Comparison of ENCODE assay signal across 27 mouse cellular contexts in genomic region chr8:83160613-83161012, GRCm38 (mm10). TPM values are rescaled to one million over a fixed set of nuclear protein-coding genes. Genes with fewer than 3 reads are reported as not detected.
DNase-seq lines count a peak whose midpoint lies in the region; ATAC-seq and TF ChIP-seq lines count a peak whose summit lies in the region.
"Had no signal": no experiment of that assay in that cellular context is flagged by ENCODE, and none has a peak within 500 bp of the region (broad histone marks: within the 10 kb centered on the region; RNA-seq: fewer than 3 reads in every experiment).

No protein-coding gene starts in this region.

- no peak for ATAC-seq in midbrain, embryonic 11.5 days (ENCODE audit: low FRiP score)
- no peak for ATAC-seq in midbrain, embryonic 14.5 days (ENCODE audit: low FRiP score, low TSS enrichment)
- ATAC-seq in hindbrain, embryonic 11.5 days (ENCODE audit: low FRiP score) = no peak
- ATAC-seq in forebrain, postnatal 0 days = no peak
- ATAC-seq: CD4-positive, CD25-positive, alpha-beta regulatory T cell, adult 4 months; forebrain, embryonic 14.5 days; forebrain, embryonic 16.5 days had no signal

- TF ChIP-seq CTCF in forebrain, postnatal 0 days (IDR thresholded peaks at IDR 0.05; ENCODE audit: low read depth) = no peak

- H3K4me1 ChIP-seq in midbrain, embryonic 11.5 days (ENCODE audit: control insufficient read depth, insufficient read depth, low read length) = peaks cover 3% of the 10 kb centered on the region; the same call in 1 of the 2 replicates
- 0 out of 2 replicates have a peak, but pooled peaks cover 3% of the 10 kb centered on the region for H3K4me1 ChIP-seq in midbrain, embryonic 14.5 days (ENCODE audit: control insufficient read depth, insufficient read depth, low read length)
- H3K4me1 ChIP-seq in ES-E14 (ENCODE audit: control insufficient read depth in 2 of 2, insufficient read depth in 2 of 2, low read length in 2 of 2, poor library complexity in 1 of 2) = peaks cover 11 to 18% of the 10 kb centered on the region in 2 experiments
- 0 out of 2 replicates have a peak, but pooled peaks cover 2% of the 10 kb centered on the region for H3K4me1 ChIP-seq in hindbrain, embryonic 11.5 days (replicated peaks; ENCODE audit: control insufficient read depth, insufficient read depth, low read length)
- H3K4me1 ChIP-seq in forebrain, postnatal 0 days (ENCODE audit: insufficient read depth) = no peaks in the 10 kb centered on the region; the same call in 1 of the 2 replicates
- H3K4me1 ChIP-seq: forebrain, embryonic 12.5 days had no signal

- no peaks in the 10 kb centered on the region for H3K9me3 ChIP-seq in midbrain, embryonic 11.5 days (ENCODE audit: control insufficient read depth, low read length)
- H3K9me3 ChIP-seq in midbrain, embryonic 14.5 days (ENCODE audit: control insufficient read depth, low read length) = no peaks in the 10 kb centered on the region
- no peaks in the 10 kb centered on the region for H3K9me3 ChIP-seq in ES-E14 (ENCODE audit: control insufficient read depth, insufficient read depth, low read depth, low read length)
- H3K9me3 ChIP-seq in hindbrain, embryonic 11.5 days (ENCODE audit: control insufficient read depth, low read length) = no peaks in the 10 kb centered on the region
- no peaks in the 10 kb centered on the region for H3K9me3 ChIP-seq in forebrain, postnatal 0 days (ENCODE audit: low read length)
- H3K9me3 ChIP-seq: embryonic facial prominence, embryonic 13.5 days; embryonic facial prominence, embryonic 15.5 days; forebrain, embryonic 10.5 days; forebrain, embryonic 12.5 days had no signal

- WGBS in midbrain, embryonic 11.5 days = 71% methylated on average over 2 of the region's 2 CpGs
- 81% methylated on average over 2 of the region's 2 CpGs for WGBS in midbrain, embryonic 14.5 days
- WGBS in hindbrain, embryonic 11.5 days = 62% methylated on average over 2 of the region's 2 CpGs
- WGBS in forebrain, postnatal 0 days = 75% methylated on average over 2 of the region's 2 CpGs

- H3K4me3 ChIP-seq in midbrain, embryonic 11.5 days (ENCODE audit: low read depth, low read length) = no peak overlapping the region
- no peak overlapping the region for H3K4me3 ChIP-seq in midbrain, embryonic 14.5 days (replicated peaks; ENCODE audit: low read depth, low read length)
- no peak overlapping the region for H3K4me3 ChIP-seq in ES-E14 (ENCODE audit: insufficient read depth in 1 of 2, low read depth in 1 of 2, low read length in 2 of 2, poor library complexity in 1 of 2, severe bottlenecking in 1 of 2)
- H3K4me3 ChIP-seq in hindbrain, embryonic 11.5 days (ENCODE audit: low read depth, low read length) = no peak overlapping the region
- H3K4me3 ChIP-seq in forebrain, postnatal 0 days (ENCODE audit: low read depth, low read length) = no peak overlapping the region
- H3K4me3 ChIP-seq: embryonic facial prominence, embryonic 13.5 days; embryonic facial prominence, embryonic 15.5 days; erythroblast, embryonic 14.5 days; forebrain, embryonic 10.5 days; forebrain, embryonic 12.5 days had no signal

- H3K9ac ChIP-seq in midbrain, embryonic 11.5 days (ENCODE audit: low read length) = no peak overlapping the region
- no peak overlapping the region for H3K9ac ChIP-seq in midbrain, embryonic 14.5 days (replicated peaks; ENCODE audit: low read length)
- no peak overlapping the region for H3K9ac ChIP-seq in ES-E14 (ENCODE audit: insufficient read depth, low read depth, low read length, poor library complexity, severe bottlenecking)
- H3K9ac ChIP-seq in hindbrain, embryonic 11.5 days (ENCODE audit: low read depth, low read length) = no peak overlapping the region
- H3K9ac ChIP-seq in forebrain, postnatal 0 days = no peak overlapping the region
- H3K9ac ChIP-seq: embryonic facial prominence, embryonic 13.5 days; embryonic facial prominence, embryonic 15.5 days; forebrain, embryonic 12.5 days had no signal

- H3K27me3 ChIP-seq in midbrain, embryonic 11.5 days (ENCODE audit: control insufficient read depth, insufficient read depth, low read length) = no peaks in the 10 kb centered on the region
- no peaks in the 10 kb centered on the region for H3K27me3 ChIP-seq in midbrain, embryonic 14.5 days (ENCODE audit: control insufficient read depth, insufficient read depth, low read length)
- no peaks in the 10 kb centered on the region; the same call in 1 of the 2 replicates for H3K27me3 ChIP-seq in hindbrain, embryonic 11.5 days (ENCODE audit: control insufficient read depth, insufficient read depth, low read length)
- no peaks in the 10 kb centered on the region for H3K27me3 ChIP-seq in forebrain, postnatal 0 days (ENCODE audit: insufficient read depth, low read length)
- H3K27me3 ChIP-seq: embryonic facial prominence, embryonic 15.5 days had no signal

- no peaks in the 10 kb centered on the region for H3K36me3 ChIP-seq in midbrain, embryonic 11.5 days (ENCODE audit: control insufficient read depth, insufficient read depth, low read length)
- H3K36me3 ChIP-seq in midbrain, embryonic 14.5 days (ENCODE audit: control insufficient read depth, insufficient read depth, low read length) = no peaks in the 10 kb centered on the region
- no peaks in the 10 kb centered on the region for H3K36me3 ChIP-seq in ES-E14 (ENCODE audit: control insufficient read depth, insufficient read depth, low read length, poor library complexity, severe bottlenecking)
- H3K36me3 ChIP-seq in hindbrain, embryonic 11.5 days (ENCODE audit: control insufficient read depth, insufficient read depth, low read length) = no peaks in the 10 kb centered on the region
- no peaks in the 10 kb centered on the region for H3K36me3 ChIP-seq in forebrain, postnatal 0 days (ENCODE audit: insufficient read depth)
- H3K36me3 ChIP-seq: embryonic facial prominence, embryonic 13.5 days; embryonic facial prominence, embryonic 15.5 days; forebrain, embryonic 10.5 days; forebrain, embryonic 12.5 days had no signal

- in situ Hi-C loops in ES-E14 (cut with MboI; ENCODE audit: low sequenced_read_pairs in 2 of 2, unreplicated experiment in 2 of 2) = no loop called here

- no peak overlapping the region for H3K27ac ChIP-seq in midbrain, embryonic 11.5 days (ENCODE audit: low read depth, low read length)
- no peak overlapping the region for H3K27ac ChIP-seq in midbrain, embryonic 14.5 days (replicated peaks; ENCODE audit: low read depth, low read length)
- H3K27ac ChIP-seq in ES-E14 (ENCODE audit: insufficient read depth, low read depth, low read length, poor library complexity, severe bottlenecking) = peak overlapping the region; percentile 88
- no peak overlapping the region for H3K27ac ChIP-seq in hindbrain, embryonic 11.5 days (ENCODE audit: low read depth, low read length)
- H3K27ac ChIP-seq in forebrain, postnatal 0 days (ENCODE audit: low read depth, low read length) = no peak overlapping the region
- H3K27ac ChIP-seq: embryonic facial prominence, embryonic 13.5 days; embryonic facial prominence, embryonic 15.5 days; forebrain, embryonic 10.5 days; forebrain, embryonic 12.5 days had no signal

- no peak overlapping the region for H3K4me2 ChIP-seq in midbrain, embryonic 11.5 days
- no peak overlapping the region for H3K4me2 ChIP-seq in midbrain, embryonic 14.5 days (ENCODE audit: low read length)
- no peak overlapping the region for H3K4me2 ChIP-seq in hindbrain, embryonic 11.5 days (replicated peaks; ENCODE audit: low read depth, low read length)
- H3K4me2 ChIP-seq in forebrain, postnatal 0 days (ENCODE audit: low read depth) = no peak overlapping the region
- H3K4me2 ChIP-seq: embryonic facial prominence, embryonic 13.5 days; embryonic facial prominence, embryonic 15.5 days; forebrain, embryonic 12.5 days had no signal

- peak; percentile 44 for DNase-seq in midbrain, embryonic 11.5 days (ENCODE audit: low spot score, missing footprints)
- no peak for DNase-seq in midbrain, embryonic 14.5 days
- DNase-seq in ES-E14 (ENCODE audit: low read depth, low spot score) (no peak), ZHBTc4 (ENCODE audit: low read depth, low spot score) (peak; percentile 49)
- no peak for DNase-seq in hindbrain, embryonic 11.5 days (ENCODE audit: low spot score)
- DNase-seq in forebrain, postnatal 0 days = no peak
- DNase-seq: adrenal gland, adult 2 months; adrenal gland, postnatal 10 days; adrenal gland, postnatal 25 days; B cell, adult 2 months; cerebellum, adult 11 months; cerebellum, adult 18-20 months; cerebellum, adult 8-10 months; cerebellum, adult 9-11 months; cerebellum, postnatal 14 days; cerebellum, postnatal 36 days; embryo, embryonic 11 days had no signal

TF ChIP-seq in ES-E14, 5 proteins besides CTCF, POLR2A, EP300 and RAD21:
- no peak for TF ChIP-seq ZC3H11A (IDR thresholded peaks at IDR 0.05; ENCODE audit: borderline replicate concordance, low read depth, low read length)
- no peak for TF ChIP-seq CHD2 (IDR thresholded peaks at IDR 0.05; ENCODE audit: low read depth, low read length)
- TF ChIP-seq HCFC1 (IDR thresholded peaks at IDR 0.05; ENCODE audit: borderline replicate concordance, insufficient read depth, low read length) = no peak
- TF ChIP-seq MAFK (IDR thresholded peaks at IDR 0.05; ENCODE audit: insufficient read depth, low read depth, low read length) = no peak
- TF ChIP-seq ZNF384 (IDR thresholded peaks at IDR 0.05; ENCODE audit: low read depth, low read length) = no peak

RNA-seq across cellular contexts. Expression of gene Tbc1d9, which starts 4.5 kb away (rescaled TPM):
- 11.3 and 11.8 TPM in 2 replicates for polyA plus RNA-seq in midbrain, embryonic 11.5 days (2014; fragmentation: Nextera tagmentation; extraction: Ambion mirVana)
- polyA plus RNA-seq in midbrain, embryonic 14.5 days (2014; fragmentation: Nextera tagmentation; extraction: Ambion mirVana) = 21.7 and 22.1 TPM in 2 replicates
- total RNA-seq in ES-E14 (2012; rRNA removed) = 6.4 and 7.1 TPM in 2 replicates
- 12.8 and 14.8 TPM in 2 replicates for polyA plus RNA-seq in hindbrain, embryonic 11.5 days (2014; fragmentation: Nextera tagmentation; extraction: Ambion mirVana)
- total RNA-seq in forebrain, postnatal 0 days (2014; rRNA removed) = 83.4 and 107 TPM in 2 replicates
- 12.4 and 17.1 TPM in 2 replicates for polyA plus RNA-seq in forebrain, postnatal 0 days (2015; fragmentation: Nextera tagmentation; extraction: Ambion mirVana)
- total RNA-seq: MEL had no signal
- polyA plus RNA-seq: erythroblast, embryonic 14.5 days had no signal

RNA-seq across cellular contexts. Expression of gene Gm10645, which starts 5.4 kb away (rescaled TPM):
- 5.8 and 6.6 TPM in 2 replicates for polyA plus RNA-seq in midbrain, embryonic 11.5 days (2014; fragmentation: Nextera tagmentation; extraction: Ambion mirVana)
- polyA plus RNA-seq in midbrain, embryonic 14.5 days (2014; fragmentation: Nextera tagmentation; extraction: Ambion mirVana) = 9.3 and 13.1 TPM in 2 replicates
- total RNA-seq in ES-E14 (2012; rRNA removed) = 0.58 and 1.0 TPM in 2 replicates
- polyA plus RNA-seq in hindbrain, embryonic 11.5 days (2014; fragmentation: Nextera tagmentation; extraction: Ambion mirVana) = 6.3 and 8.5 TPM in 2 replicates
- 1.9 and 3.2 TPM in 2 replicates for total RNA-seq in forebrain, postnatal 0 days (2014; rRNA removed)
- 7.5 and 8.8 TPM in 2 replicates for polyA plus RNA-seq in forebrain, postnatal 0 days (2015; fragmentation: Nextera tagmentation; extraction: Ambion mirVana)
- total RNA-seq: adrenal gland, postnatal 25 days; common myeloid progenitor, adult 5-6 weeks; MEL had no signal
- polyA plus RNA-seq: CD4-positive, CD25-positive, alpha-beta regulatory T cell, adult 4 months; erythroblast, embryonic 14.5 days had no signal

Comparison
In these comparisons a context has a peak if more than half of its experiments do, and no peak if none do; other contexts are left out.
1. DNase-seq: peak in midbrain, embryonic 11.5 days (single experiment) and ZHBTc4 (single experiment); none in midbrain, embryonic 14.5 days (single experiment), ES-E14 (single experiment), hindbrain, embryonic 11.5 days (single experiment) and forebrain, postnatal 0 days (single experiment).